Mouse (Mus musculus) erythroblast, embryonic 14.5 days (primary cell): Measurements from ENCODE around the gene Cldn20. TPM values are rescaled to one million over a fixed set of nuclear protein-coding genes. Genes with fewer than 3 reads are reported as not detected.

Experiments used
- H3K27me3 ChIP-seq: 2 replicates; pipeline ENCODE4 v1.6.1; 2012; ENCODE audit warnings: inconsistent platforms; ENCODE audit not compliant: control insufficient read depth
- H3K36me3 ChIP-seq: 2 replicates; pipeline ENCODE4 v1.6.1; 2012; ENCODE audit warnings: mild to moderate bottlenecking, inconsistent platforms; ENCODE audit not compliant: control insufficient read depth
- H3K4me1 ChIP-seq: 2 replicates; pipeline ENCODE4 v1.6.1; 2012; ENCODE audit warnings: inconsistent platforms; ENCODE audit not compliant: control insufficient read depth
- H3K4me3 ChIP-seq: replicated peaks from 2 replicates; pipeline ENCODE3; 2012; ENCODE audit warnings: moderate library complexity, mild to moderate bottlenecking, inconsistent platforms
- H3K9me3 ChIP-seq: 2 replicates; pipeline ENCODE4 v1.6.1; 2012; ENCODE audit warnings: low read length, inconsistent platforms, mixed read lengths; ENCODE audit not compliant: control insufficient read depth
- GATA1 ChIP-seq: IDR thresholded peaks from 2 replicates; pipeline ENCODE4 v1.6.1; 2012; ENCODE audit warnings: low read length, inconsistent platforms, mixed read lengths
- TAL1 ChIP-seq: IDR thresholded peaks from 3 replicates; pipeline ENCODE4 v1.6.1; 2012; ENCODE audit warnings: low read length, inconsistent platforms, mixed read lengths
- polyA plus RNA-seq: library from polyadenylated mRNA; stranded (reverse); fragments of >175 nt; gene quantifications from 2 replicates; pipeline ENCODE4 v1.2.3, GENCODE M21; 2012

Gene Cldn20
- polyA plus RNA-seq, 1 experiment: not detected

GRCm38 (mm10) chr17:3496080-3496479, 36.3 kb upstream of the Cldn20 start:
- no peaks in the 10 kb centered on the region for H3K27me3 ChIP-seq
- H3K9me3 ChIP-seq: no peaks in the 10 kb centered on the region
- no peak overlapping the region for H3K4me3 ChIP-seq
- H3K36me3 ChIP-seq: no peaks in the 10 kb centered on the region
- TF ChIP-seq TAL1 (no peak), GATA1 (no peak)
- no peaks in the 10 kb centered on the region for H3K4me1 ChIP-seq

GRCm38 (mm10) chr17:3498086-3498485, 34.3 kb upstream of the Cldn20 start:
- H3K36me3 ChIP-seq: no peaks in the 10 kb centered on the region
- no peak for TF ChIP-seq GATA1
- no peak for TF ChIP-seq TAL1
- H3K4me3 ChIP-seq: no peak overlapping the region

GRCm38 (mm10) chr17:3498580-3498979, 33.8 kb upstream of the Cldn20 start:
- H3K4me1 ChIP-seq: no peaks in the 10 kb centered on the region
- no peaks in the 10 kb centered on the region for H3K9me3 ChIP-seq
- no peaks in the 10 kb centered on the region for H3K27me3 ChIP-seq
- TF ChIP-seq GATA1: no peak
- TF ChIP-seq TAL1: no peak
- H3K36me3 ChIP-seq: no peaks in the 10 kb centered on the region
- no peak overlapping the region for H3K4me3 ChIP-seq

More at GRCm38 (mm10) chr17:3498086-3498485, 34.3 kb upstream of the Cldn20 start:
- no peaks in the 10 kb centered on the region for H3K9me3 ChIP-seq
- no peaks in the 10 kb centered on the region for H3K27me3 ChIP-seq
- no peaks in the 10 kb centered on the region for H3K4me1 ChIP-seq

- Histone ChIP-seq H3K4me3 (no peak overlapping the region), H3K4me1 (no peaks in the 10 kb centered on the region), H3K9me3 (no peaks in the 10 kb centered on the region), H3K36me3 (no peaks in the 10 kb centered on the region), H3K27me3 (no peaks in the 10 kb centered on the region)
- no peak for TF ChIP-seq GATA1
- no peak for TF ChIP-seq TAL1
These were observed 32.9 kb upstream of the Cldn20 start for GRCm38 (mm10) chr17:3499468-3499867.

GRCm38 (mm10) chr17:3500076-3500475, 32.3 kb upstream of the Cldn20 start:
- Histone ChIP-seq H3K27me3 (no peaks in the 10 kb centered on the region), H3K36me3 (no peaks in the 10 kb centered on the region), H3K4me1 (no peaks in the 10 kb centered on the region), H3K9me3 (no peaks in the 10 kb centered on the region), H3K4me3 (no peak overlapping the region)
- TF ChIP-seq GATA1 (no peak), TAL1 (no peak)

GRCm38 (mm10) chr17:3500936-3501335, 31.4 kb upstream of the Cldn20 start:
- Histone ChIP-seq H3K4me3 (no peak overlapping the region), H3K4me1 (no peaks in the 10 kb centered on the region), H3K36me3 (no peaks in the 10 kb centered on the region), H3K27me3 (no peaks in the 10 kb centered on the region), H3K9me3 (no peaks in the 10 kb centered on the region)
- TF ChIP-seq GATA1: no peak
- no peak for TF ChIP-seq TAL1

- TF ChIP-seq GATA1 (no peak), TAL1 (no peak)
- no peaks in the 10 kb centered on the region for H3K4me1 ChIP-seq
- H3K27me3 ChIP-seq: no peaks in the 10 kb centered on the region
- no peaks in the 10 kb centered on the region for H3K9me3 ChIP-seq
- H3K36me3 ChIP-seq: no peaks in the 10 kb centered on the region
- no peak overlapping the region for H3K4me3 ChIP-seq
These were observed 26.6 kb upstream of the Cldn20 start for GRCm38 (mm10) chr17:3505711-3506110.

- Histone ChIP-seq H3K36me3 (no peaks in the 10 kb centered on the region), H3K27me3 (no peaks in the 10 kb centered on the region), H3K9me3 (no peaks in the 10 kb centered on the region), H3K4me3 (no peak overlapping the region), H3K4me1 (no peaks in the 10 kb centered on the region)
- TF ChIP-seq TAL1 (no peak), GATA1 (no peak)
These were observed 25.8 kb upstream of the Cldn20 start for GRCm38 (mm10) chr17:3506508-3506907.

- Histone ChIP-seq H3K36me3 (no peaks in the 10 kb centered on the region), H3K4me1 (no peaks in the 10 kb centered on the region), H3K27me3 (no peaks in the 10 kb centered on the region), H3K9me3 (no peaks in the 10 kb centered on the region), H3K4me3 (no peak overlapping the region)
- no peak for TF ChIP-seq GATA1
- TF ChIP-seq TAL1: no peak
These were observed 22.5 kb upstream of the Cldn20 start for GRCm38 (mm10) chr17:3509841-3510240.

GRCm38 (mm10) chr17:3514316-3514715, 18.0 kb upstream of the Cldn20 start:
- Histone ChIP-seq H3K36me3 (peaks cover 12% of the 10 kb centered on the region), H3K4me1 (no peaks in the 10 kb centered on the region), H3K9me3 (no peaks in the 10 kb centered on the region), H3K4me3 (no peak overlapping the region), H3K27me3 (no peaks in the 10 kb centered on the region)
- TF ChIP-seq TAL1: no peak
- TF ChIP-seq GATA1: no peak
